Comparison of ENCODE assay signal across 25 mouse cellular contexts in the genomic region with DNA sequence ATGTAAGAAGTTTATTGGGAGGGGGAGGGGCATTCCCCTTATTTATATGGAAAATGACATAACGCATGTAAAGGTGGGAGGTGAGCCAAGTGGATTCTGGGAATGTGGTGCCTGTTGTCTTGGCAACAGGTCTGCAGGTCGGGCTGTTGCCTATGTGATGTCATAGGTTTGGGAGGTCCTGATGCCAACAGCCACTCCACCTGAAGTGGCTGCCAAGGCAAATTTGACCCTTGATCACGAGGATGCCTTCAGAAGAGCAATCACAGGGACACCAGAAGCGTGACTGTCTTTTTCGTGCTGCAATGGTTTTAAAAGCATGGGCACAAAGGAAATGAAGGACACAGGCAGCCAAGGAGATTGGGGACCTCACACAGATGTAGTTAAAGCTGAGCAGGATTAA. TPM values are rescaled to one million over a fixed set of nuclear protein-coding genes. Genes with fewer than 3 reads are reported as not detected.
DNase-seq lines count a peak whose midpoint lies in the region; ATAC-seq and TF ChIP-seq lines count a peak whose summit lies in the region.
"Had no signal": no experiment of that assay in that cellular context is flagged by ENCODE, and none has a peak within 500 bp of the region (broad histone marks: within the 10 kb centered on the region; RNA-seq: fewer than 3 reads in every experiment).

No protein-coding gene starts in this region.

- no peak for TF ChIP-seq CTCF in heart, adult 2 months (IDR thresholded peaks at IDR 0.05)
- no peak for TF ChIP-seq CTCF in liver, adult 2 months (IDR thresholded peaks at IDR 0.05; ENCODE audit: low read depth, low read length)
- TF ChIP-seq CTCF in testis, adult 2 months (IDR thresholded peaks at IDR 0.05; ENCODE audit: control insufficient read depth, insufficient read depth, insufficient replicate concordance, low read depth, low read length): no peak

- H3K9me3 ChIP-seq in liver, embryonic 11.5 days (ENCODE audit: control insufficient read depth, low read length): no peaks in the 10 kb centered on the region
- H3K9me3 ChIP-seq: embryonic facial prominence, embryonic 10.5 days; embryonic facial prominence, embryonic 12.5 days; forebrain, embryonic 13.5 days; G1E had no signal

- H3K4me1 ChIP-seq in heart, adult 2 months (ENCODE audit: control insufficient read depth, insufficient read depth, low read length): no peaks in the 10 kb centered on the region
- peaks cover 2% of the 10 kb centered on the region for H3K4me1 ChIP-seq in liver, adult 2 months (ENCODE audit: control insufficient read depth, insufficient read depth, low read length)
- no peaks in the 10 kb centered on the region for H3K4me1 ChIP-seq in liver, embryonic 11.5 days (replicated peaks; ENCODE audit: control insufficient read depth, insufficient read depth, low read length)
- peaks cover 4% of the 10 kb centered on the region for H3K4me1 ChIP-seq in testis, adult 2 months (ENCODE audit: control insufficient read depth, insufficient read depth, low read length)
- H3K4me1 ChIP-seq: embryonic facial prominence, embryonic 10.5 days; embryonic facial prominence, embryonic 12.5 days; forebrain, embryonic 13.5 days had no signal

- H3K79me2 ChIP-seq in heart, adult 2 months (replicated peaks; ENCODE audit: control insufficient read depth, insufficient read depth, low read length): no peaks in the 10 kb centered on the region
- no peaks in the 10 kb centered on the region for H3K79me2 ChIP-seq in liver, adult 2 months (ENCODE audit: control insufficient read depth, insufficient read depth, low read length)

- intact Hi-C loops in heart, adult 2 months (cut with DNase I): no loop called here

- H3K9ac ChIP-seq in heart, adult 2 months (ENCODE audit: low read depth, low read length): no peak overlapping the region
- H3K9ac ChIP-seq in liver, adult 2 months (ENCODE audit: low read depth, low read length): no peak overlapping the region
- H3K9ac ChIP-seq in liver, embryonic 11.5 days (ENCODE audit: low read depth, low read length): no peak overlapping the region
- H3K9ac ChIP-seq: embryonic facial prominence, embryonic 12.5 days; forebrain, embryonic 13.5 days had no signal

- no peak for TF ChIP-seq POLR2A in heart, adult 2 months (IDR thresholded peaks at IDR 0.05; ENCODE audit: insufficient read depth, low read depth, low read length)
- no peak for TF ChIP-seq POLR2A in liver, adult 2 months (IDR thresholded peaks at IDR 0.05; ENCODE audit: extremely low read depth, insufficient read depth, low read length)
- TF ChIP-seq POLR2A in testis, adult 2 months (IDR thresholded peaks at IDR 0.05; ENCODE audit: control insufficient read depth, low read depth, low read length): no peak; the same call in 1 of the 2 replicates

- no peaks in the 10 kb centered on the region for H3K36me3 ChIP-seq in heart, adult 2 months (ENCODE audit: control insufficient read depth, insufficient read depth, low read length)
- H3K36me3 ChIP-seq in liver, adult 2 months (ENCODE audit: control insufficient read depth, insufficient read depth, low read length): no peaks in the 10 kb centered on the region
- peaks cover 7% of the 10 kb centered on the region; the same call in 1 of the 2 replicates for H3K36me3 ChIP-seq in liver, embryonic 11.5 days (ENCODE audit: control insufficient read depth, insufficient read depth, low read length)
- no peaks in the 10 kb centered on the region for H3K36me3 ChIP-seq in testis, adult 2 months (ENCODE audit: control insufficient read depth, insufficient read depth, low read length)

- no peak for ATAC-seq in liver, embryonic 11.5 days (replicated peaks; ENCODE audit: low FRiP score)
- ATAC-seq: activated CD4-positive, CD25-positive, alpha-beta regulatory T cell, adult 4 months; CD4-positive, CD25-positive, alpha-beta regulatory T cell, adult 4 months; forebrain, embryonic 13.5 days; Patski had no signal

- no peak overlapping the region for H3K27ac ChIP-seq in heart, adult 2 months
- no peak overlapping the region for H3K27ac ChIP-seq in liver, adult 2 months (replicated peaks; ENCODE audit: insufficient read depth, low read depth, low read length)
- H3K27ac ChIP-seq in liver, embryonic 11.5 days (ENCODE audit: low read depth, low read length): no peak overlapping the region
- peak overlapping the region; percentile 10 for H3K27ac ChIP-seq in testis, adult 2 months (ENCODE audit: control insufficient read depth, insufficient read depth, low read depth, low read length)
- H3K27ac ChIP-seq: embryonic facial prominence, embryonic 10.5 days; embryonic facial prominence, embryonic 12.5 days; forebrain, embryonic 13.5 days had no signal

- 71% methylated on average over 5 of the region's 5 CpGs for WGBS in heart, adult 2 months
- WGBS in liver, adult 2 months: 20% methylated on average over 5 of the region's 5 CpGs
- WGBS in liver, embryonic 11.5 days: 80% methylated on average over 5 of the region's 5 CpGs

- H3K4me3 ChIP-seq in heart, adult 2 months: no peak overlapping the region
- H3K4me3 ChIP-seq in liver, adult 2 months (ENCODE audit: insufficient read depth, low read depth, low read length): no peak overlapping the region
- no peak overlapping the region for H3K4me3 ChIP-seq in liver, embryonic 11.5 days (ENCODE audit: low read depth, low read length)
- H3K4me3 ChIP-seq in testis, adult 2 months (ENCODE audit: control insufficient read depth, low read depth, low read length): peak overlapping the region; percentile 41
- H3K4me3 ChIP-seq: embryonic facial prominence, embryonic 10.5 days; embryonic facial prominence, embryonic 12.5 days; forebrain, embryonic 13.5 days had no signal

- no peak overlapping the region for H3K4me2 ChIP-seq in liver, embryonic 11.5 days
- H3K4me2 ChIP-seq: embryonic facial prominence, embryonic 12.5 days; forebrain, embryonic 13.5 days had no signal

- H3K27me3 ChIP-seq in heart, adult 2 months (ENCODE audit: control insufficient read depth, insufficient read depth, low read length): no peaks in the 10 kb centered on the region
- H3K27me3 ChIP-seq in liver, adult 2 months (ENCODE audit: control insufficient read depth, insufficient read depth, low read length): no peaks in the 10 kb centered on the region
- no peaks in the 10 kb centered on the region for H3K27me3 ChIP-seq in liver, embryonic 11.5 days (replicated peaks; ENCODE audit: control insufficient read depth, insufficient read depth, low read length)
- no peaks in the 10 kb centered on the region for H3K27me3 ChIP-seq in testis, adult 2 months (ENCODE audit: control insufficient read depth, insufficient read depth, low read length)
- H3K27me3 ChIP-seq: CH12.LX; embryonic facial prominence, embryonic 12.5 days; forebrain, embryonic 13.5 days; Patski had no signal

- DNase-seq in heart, adult 11 months: peak; percentile 55
- no peak for DNase-seq in heart, adult 2 months
- DNase-seq in kidney, adult 9 months: peak; percentile 9
- DNase-seq in kidney, postnatal 10 days: no peak
- DNase-seq in liver, adult 2 months (ENCODE audit: extremely low read depth, low read depth, low spot score): peak; percentile 85
- DNase-seq in liver, embryonic 11.5 days (ENCODE audit: low spot score): no peak
- no peak for DNase-seq in testis, postnatal 14 days (ENCODE audit: low spot score)
- DNase-seq: adrenal gland, adult 8-10 months; adrenal gland, postnatal 14 days; adrenal gland, postnatal 36 days; B cell, adult 2 months; cerebellum, adult 11-12 months; cerebellum, adult 2 months; cerebellum, adult 9-10 months; cerebellum, postnatal 10 days; cerebellum, postnatal 25 days had no signal

- no peak for TF ChIP-seq EP300 in heart, adult 2 months (IDR thresholded peaks at IDR 0.05; ENCODE audit: insufficient read depth, low read depth, low read length)

RNA-seq across cellular contexts. Expression of a gene that starts 30.3 kb away (rescaled TPM):
- 10 to 100 TPM; 13.2 to 13.6 TPM for total RNA-seq in heart, adult 2 months (2021)
- polyA plus RNA-seq in heart, adult 2 months (2012; rRNA removed): 22.1 and 28.6 TPM in 2 replicates
- 8.1 and 8.5 TPM in 2 replicates for total RNA-seq in liver, adult 2 months (2014; rRNA removed)
- 1.6 and 2.2 TPM in 2 replicates for polyA plus RNA-seq in liver, adult 2 months (2012; rRNA removed)
- polyA plus RNA-seq in liver, embryonic 11.5 days (2014; fragmentation: Nextera tagmentation; extraction: Ambion mirVana): 25.6 and 25.9 TPM in 2 replicates
- 37.8 and 40.7 TPM in 2 replicates for polyA plus RNA-seq in testis, adult 2 months (2012; rRNA removed)

RNA-seq across cellular contexts. Expression of a gene that starts 33.0 kb away (rescaled TPM):
- 1 to 10 TPM; 5.4 to 6.4 TPM for total RNA-seq in heart, adult 2 months (2021)
- 3.4 and 5.6 TPM in 2 replicates for polyA plus RNA-seq in heart, adult 2 months (2012; rRNA removed)
- total RNA-seq in liver, adult 2 months (2014; rRNA removed): 4.4 and 5.9 TPM in 2 replicates
- polyA plus RNA-seq in liver, adult 2 months (2012; rRNA removed): 2.0 and 2.4 TPM in 2 replicates
- polyA plus RNA-seq in liver, embryonic 11.5 days (2014; fragmentation: Nextera tagmentation; extraction: Ambion mirVana): 54.4 and 60.3 TPM in 2 replicates
- polyA plus RNA-seq in testis, adult 2 months (2012; rRNA removed): 0.43 and 0.64 TPM in 2 replicates

Comparison
In these comparisons a context has a peak if more than half of its experiments do, and no peak if none do; other contexts are left out.
1. DNase-seq: peak in heart, adult 11 months (single experiment), kidney, adult 9 months (single experiment) and liver, adult 2 months (single experiment); none in heart, adult 2 months (0 of 2), kidney, postnatal 10 days (single experiment), liver, embryonic 11.5 days (single experiment) and testis, postnatal 14 days (single experiment).